Mouse (Mus musculus): ENCODE measurements around the gene Nags.

DNA sequence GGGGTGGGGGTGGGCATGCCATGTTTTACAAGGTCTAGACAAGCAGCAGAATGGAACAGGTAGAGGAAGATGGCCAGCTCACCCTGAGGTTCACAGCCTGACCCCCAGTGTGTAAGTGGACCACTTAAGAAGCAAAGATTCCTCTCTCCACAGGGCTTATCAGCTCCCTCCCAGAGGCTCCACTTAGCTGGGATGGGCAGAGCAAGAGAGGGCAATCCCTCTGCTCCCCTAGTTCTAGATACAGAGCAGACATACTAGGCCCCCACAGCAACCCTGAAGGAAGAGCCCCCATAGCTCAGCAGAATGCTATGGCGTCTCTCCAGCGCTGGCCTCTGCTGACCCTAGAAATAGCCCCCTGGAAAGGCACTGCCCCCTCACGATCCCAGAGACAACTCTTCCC lies 49.6 kb upstream of the Nags start:
- no peak for TF ChIP-seq CTCF (conservative IDR thresholded peaks at IDR 0.05; ENCODE audit: insufficient read depth, insufficient read length, low read depth, low read length)
- no peak for TF ChIP-seq POLR2A (IDR thresholded peaks at IDR 0.05; ENCODE audit: low read depth, low read length)

Measured in kidney, adult 2 months (tissue).